Mouse (Mus musculus) heart, embryonic 14.5 days (tissue): Measurements from ENCODE around the gene Adamtsl3. TPM values are rescaled to one million over a fixed set of nuclear protein-coding genes. Genes with fewer than 3 reads are reported as not detected.
A peak's percentile ranks its signal among the peaks of the same experiment; 100 is the strongest.

Experiments used
- ATAC-seq: fragments of 200-750 bp; cut with Nextera tagmentation; 2 replicates; pipeline ENCODE4 v1.8.0; 2017; ENCODE audit warnings: low read depth, moderate TSS enrichment; ENCODE audit not compliant: insufficient number of reproducible peaks, insufficient read depth, low FRiP score
- H3K27ac ChIP-seq, 2 experiments: fragments of 200-500 bp in 1 of 2; fragments of 300-500 bp in 1 of 2; sonication (generic) in 1 of 2; replicated peaks in 1 of 2; 2 replicates each; pipeline ENCODE4 v1.5.1; 2012 to 2014; ENCODE audit warnings: low read depth in 2 of 2, low read length in 2 of 2, control low read depth in 1 of 2, mild to moderate bottlenecking in 1 of 2, mixed read lengths in 1 of 2; ENCODE audit not compliant: control insufficient read depth in 1 of 2, insufficient read depth in 1 of 2
- H3K27me3 ChIP-seq: fragments of 300-500 bp; sonication (generic); 2 replicates; pipeline ENCODE4 v1.6.1; 2014; ENCODE audit warnings: mild to moderate bottlenecking, low read length, control low read depth; ENCODE audit not compliant: control insufficient read depth, insufficient read depth
- H3K36me3 ChIP-seq: fragments of 300-500 bp; sonication (generic); 2 replicates; pipeline ENCODE4 v1.6.1; 2014; ENCODE audit warnings: mild to moderate bottlenecking, control low read depth, low read length, mixed read lengths; ENCODE audit not compliant: control insufficient read depth, insufficient read depth
- H3K4me1 ChIP-seq, 2 experiments: fragments of 200-500 bp in 1 of 2; fragments of 300-500 bp in 1 of 2; sonication (generic) in 1 of 2; 2 replicates each; pipeline ENCODE4 v1.6.1; 2012 to 2014; ENCODE audit warnings: low read length in 2 of 2, control low read depth in 1 of 2, mixed read lengths in 1 of 2; ENCODE audit not compliant: control insufficient read depth in 2 of 2, insufficient read depth in 2 of 2
- H3K4me2 ChIP-seq: fragments of 300-500 bp; sonication (generic); 2 replicates; pipeline ENCODE4 v1.6.1; 2014; ENCODE audit warnings: mild to moderate bottlenecking, low read length
- H3K4me3 ChIP-seq, 2 experiments: fragments of 200-500 bp in 1 of 2; fragments of 300-500 bp in 1 of 2; sonication (generic) in 1 of 2; 2 replicates each; pipeline ENCODE4 v1.5.1; 2012 to 2014; ENCODE audit warnings: low read length in 2 of 2, mild to moderate bottlenecking in 2 of 2, control low read depth in 1 of 2, low read depth in 1 of 2, moderate library complexity in 1 of 2; ENCODE audit not compliant: control insufficient read depth in 1 of 2, insufficient read depth in 1 of 2
- H3K9ac ChIP-seq: fragments of 300-500 bp; sonication (generic); 2 replicates; pipeline ENCODE4 v1.6.1; 2014; ENCODE audit warnings: mild to moderate bottlenecking, low read length
- H3K9me3 ChIP-seq: fragments of 300-500 bp; sonication (generic); 2 replicates; pipeline ENCODE4 v1.6.1; 2016; ENCODE audit warnings: low read length, control low read depth; ENCODE audit not compliant: control insufficient read depth
- WGBS: fragments of 180-500 bp; shearing (Covaris S2); extraction: QIAGEN DNeasy Blood & Tissue Kit; methylation state at CpG from one replicate; pipeline ENCODE4 v1.1.7; 2014; 5-methylcytosine and 5-hydroxymethylcytosine counted together
- polyA plus RNA-seq: library from polyadenylated mRNA; unstranded; fragments of >200 nt; fragmentation: Nextera tagmentation; extraction: Ambion mirVana; gene quantifications from 2 replicates; pipeline ENCODE4 v1.2.1, GENCODE M21; 2014

The Adamtsl3 gene
- polyA plus RNA-seq = 0.70 and 2.7 TPM in 2 replicates

- H3K9ac ChIP-seq = peak within 1 kb of the TSS; percentile 64
- no peak within 1 kb of the TSS for H3K27ac ChIP-seq
- under 1% methylated on average over 71 of the region's 95 CpGs for WGBS
- H3K27me3 ChIP-seq = peaks cover 59% of the 10 kb centered on the region
- H3K36me3 ChIP-seq = no peaks in the 10 kb centered on the region
- H3K4me3 ChIP-seq = peak within 1 kb of the TSS; percentile 52 to 66
- H3K4me1 ChIP-seq = peaks cover 4 to 5% of the 10 kb centered on the region in 2 experiments; a peak in 1 of 4 replicates
- no peaks in the 10 kb centered on the region for H3K9me3 ChIP-seq
- peak; percentile 31; the same call in 1 of the 2 replicates for ATAC-seq
- peak within 1 kb of the TSS; percentile 86 for H3K4me2 ChIP-seq
Measured at GRCm38 (mm10) chr7:82335211-82336121, at the start of gene Adamtsl3. TSS of gene Adamtsl3 (plus strand) at chr7:82335694.

GRCm38 (mm10) chr7:82287242-82287641 lies 48.3 kb upstream of the Adamtsl3 start:
- H3K9me3 ChIP-seq = peaks cover 6% of the 10 kb centered on the region; the same call in 1 of the 2 replicates
- no peak overlapping the region for H3K4me3 ChIP-seq
- H3K27me3 ChIP-seq = no peaks in the 10 kb centered on the region
- H3K27ac ChIP-seq = no peak overlapping the region
- H3K4me2 ChIP-seq = no peak overlapping the region
- no peak overlapping the region for H3K9ac ChIP-seq
- ATAC-seq = no peak
- peaks cover 1 to 4% of the 10 kb centered on the region in 2 experiments; a peak in 3 of 4 replicates for H3K4me1 ChIP-seq
- WGBS = 91% methylated on average over 2 of the region's 2 CpGs
- H3K36me3 ChIP-seq = no peaks in the 10 kb centered on the region

GRCm38 (mm10) chr7:82293441-82293840 lies 42.1 kb upstream of the Adamtsl3 start:
- Histone ChIP-seq H3K4me1 (no peaks in the 10 kb centered on the region; a peak in 1 of 4 replicates), H3K27me3 (no peaks in the 10 kb centered on the region), H3K27ac (no peak overlapping the region), H3K4me2 (no peak overlapping the region), H3K9ac (no peak overlapping the region), H3K9me3 (no peaks in the 10 kb centered on the region), H3K36me3 (no peaks in the 10 kb centered on the region), H3K4me3 (no peak overlapping the region)
- whole genome bisulfite sequencing = 67% methylated on average over 7 of the region's 7 CpGs
- no peak for ATAC-seq

GRCm38 (mm10) chr7:82294083-82294482 lies 41.4 kb upstream of the Adamtsl3 start:
- H3K4me2 ChIP-seq = no peak overlapping the region
- H3K9ac ChIP-seq = no peak overlapping the region
- H3K9me3 ChIP-seq = no peaks in the 10 kb centered on the region
- H3K4me3 ChIP-seq = no peak overlapping the region
- no peak for ATAC-seq
- H3K27me3 ChIP-seq = no peaks in the 10 kb centered on the region
- WGBS = 79% methylated on average over 10 of the region's 10 CpGs
- no peaks in the 10 kb centered on the region; a peak in 1 of 4 replicates for H3K4me1 ChIP-seq
- no peaks in the 10 kb centered on the region for H3K36me3 ChIP-seq
- H3K27ac ChIP-seq = no peak overlapping the region

GRCm38 (mm10) chr7:82294611-82295010 lies 40.9 kb upstream of the Adamtsl3 start:
- no peaks in the 10 kb centered on the region for H3K36me3 ChIP-seq
- no peak overlapping the region for H3K4me2 ChIP-seq
- H3K4me1 ChIP-seq = no peaks in the 10 kb centered on the region; a peak in 1 of 4 replicates
- H3K9ac ChIP-seq = no peak overlapping the region
- WGBS = 72% methylated on average over 2 of the region's 2 CpGs
- H3K27me3 ChIP-seq = no peaks in the 10 kb centered on the region
- H3K4me3 ChIP-seq = no peak overlapping the region
- no peak for ATAC-seq
- no peak overlapping the region for H3K27ac ChIP-seq
- no peaks in the 10 kb centered on the region for H3K9me3 ChIP-seq

GRCm38 (mm10) chr7:82308398-82308797 lies 27.1 kb upstream of the Adamtsl3 start:
- no peak for ATAC-seq
- Histone ChIP-seq H3K36me3 (no peaks in the 10 kb centered on the region), H3K9me3 (no peaks in the 10 kb centered on the region), H3K27ac (no peak overlapping the region), H3K9ac (no peak overlapping the region), H3K4me1 (no peaks in the 10 kb centered on the region), H3K27me3 (no peaks in the 10 kb centered on the region), H3K4me2 (no peak overlapping the region), H3K4me3 (no peak overlapping the region)
- 69% methylated on average over 4 of the region's 4 CpGs for WGBS

- Histone ChIP-seq H3K9ac (no peak overlapping the region; the same call in 1 of the 2 replicates), H3K4me3 (no peak overlapping the region)
- 83% methylated on average over 12 of the region's 12 CpGs for WGBS
Measured at GRCm38 (mm10) chr7:82318515-82318914, 17.0 kb upstream of the Adamtsl3 start.

More at GRCm38 (mm10) chr7:82318515-82318914, 17.0 kb upstream of the Adamtsl3 start:
- Histone ChIP-seq H3K4me1 (peaks cover 0 to 2% of the 10 kb centered on the region in 2 experiments; a peak in 1 of 4 replicates), H3K27me3 (no peaks in the 10 kb centered on the region), H3K36me3 (no peaks in the 10 kb centered on the region), H3K27ac (no peak overlapping the region), H3K9me3 (no peaks in the 10 kb centered on the region), H3K4me2 (peak overlapping the region; percentile 45)
- no peak for ATAC-seq
